Mouse (Mus musculus): ENCODE measurements around the gene Fsd2.

Fsd2 gene

DNA sequence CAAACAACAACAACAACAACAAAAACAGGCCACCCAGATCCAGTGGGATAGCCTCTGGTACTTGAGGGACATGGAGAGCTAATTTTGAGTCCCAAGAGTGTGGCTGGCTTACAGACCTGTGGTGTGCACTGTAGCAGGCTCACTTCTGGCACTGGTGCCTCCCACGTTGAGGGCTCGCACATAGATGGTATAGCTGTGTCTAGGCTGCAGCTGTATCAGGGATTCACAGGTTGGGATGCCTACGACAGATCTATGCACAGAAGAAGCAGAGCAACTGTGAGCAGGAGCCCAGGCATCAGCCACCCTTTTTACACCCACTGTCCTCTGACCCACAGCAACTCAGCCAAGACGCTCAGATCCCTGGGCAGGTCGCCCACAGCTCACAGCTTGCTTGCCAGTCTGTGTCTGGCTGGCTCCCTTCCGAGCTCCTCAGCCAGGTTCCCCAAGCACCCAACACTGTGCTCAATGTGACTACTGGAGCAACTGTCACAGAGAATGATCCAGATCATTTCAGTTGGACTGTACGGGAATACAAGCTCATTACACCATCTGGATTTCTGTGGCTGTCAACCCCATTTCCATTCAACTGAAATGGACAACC lies 24.7 kb downstream of the Fsd2 start:
- no peak for DNase-seq (ENCODE audit: low read depth, low spot score)

DNA sequence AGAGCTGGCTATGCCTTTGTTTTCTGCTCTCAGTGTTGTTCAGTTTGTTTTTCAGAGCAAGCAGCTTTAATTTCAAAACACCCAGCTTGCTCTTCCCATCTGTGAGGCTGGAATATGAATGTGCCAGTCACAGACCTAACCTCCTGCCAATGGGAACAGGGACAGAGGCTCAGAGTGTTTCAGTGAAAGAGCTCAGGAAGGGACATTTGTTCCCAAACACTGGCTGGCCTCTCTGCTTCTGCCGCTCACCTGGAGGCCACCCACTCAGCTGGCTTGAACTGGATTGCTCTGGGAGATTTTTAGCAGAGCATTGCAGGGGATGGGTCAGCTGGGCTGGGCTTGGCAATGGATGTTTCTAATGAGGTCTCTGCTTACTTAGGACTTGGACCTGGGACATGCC lies 25.7 kb downstream of the Fsd2 start:
- DNase-seq (ENCODE audit: low read depth, low spot score), result no peak

DNA sequence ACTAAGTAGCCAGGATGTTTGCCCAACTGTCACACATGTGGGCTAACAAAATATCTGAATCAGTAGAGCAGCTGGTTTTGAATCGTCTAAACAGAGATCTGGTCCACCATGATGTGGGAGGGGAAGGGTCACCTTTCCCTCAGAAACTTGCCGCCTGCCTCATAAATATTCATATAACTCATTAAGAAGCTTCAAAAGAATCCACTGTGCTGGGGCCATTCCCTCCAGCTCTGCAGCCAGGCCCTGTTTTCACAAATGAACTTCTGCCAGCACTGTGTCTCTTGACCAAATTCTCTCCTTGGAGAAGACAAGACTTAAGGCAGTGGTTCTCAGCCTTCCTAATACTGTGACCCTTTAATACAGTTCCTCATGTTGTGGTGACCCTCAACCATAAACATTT lies 27.2 kb downstream of the Fsd2 start:
- DNase-seq (ENCODE audit: low read depth, low spot score), result no peak

DNA sequence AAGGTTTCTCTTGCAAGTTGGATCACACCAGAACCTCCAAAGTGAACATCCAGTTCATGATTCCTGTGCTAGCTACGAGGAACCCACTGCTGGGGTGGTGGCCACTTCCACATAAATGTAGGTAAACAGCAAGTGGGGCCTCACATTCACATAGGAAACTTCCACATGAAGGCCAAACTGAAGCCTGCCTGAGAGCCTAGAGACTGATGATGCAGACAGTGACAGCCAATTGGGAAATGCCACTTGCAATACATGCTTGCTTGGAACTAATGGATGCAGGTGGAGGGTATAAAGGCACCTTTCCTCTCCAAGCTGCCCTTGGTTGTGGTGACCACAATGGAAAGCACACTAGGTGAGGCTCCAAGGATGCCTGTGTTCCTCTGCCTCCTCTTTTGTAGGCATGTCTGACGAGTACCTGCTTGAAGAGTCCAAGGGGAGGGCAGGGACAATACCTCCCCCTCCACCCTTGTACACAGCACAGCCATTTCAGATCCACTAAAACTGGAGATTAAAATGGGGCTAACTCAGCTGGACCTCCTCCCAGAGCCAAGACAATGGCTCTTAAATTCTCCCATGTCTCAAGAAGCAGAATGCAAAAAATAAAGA lies 28.6 kb downstream of the Fsd2 start:
- DNase-seq (ENCODE audit: low read depth, low spot score), result no peak

DNA sequence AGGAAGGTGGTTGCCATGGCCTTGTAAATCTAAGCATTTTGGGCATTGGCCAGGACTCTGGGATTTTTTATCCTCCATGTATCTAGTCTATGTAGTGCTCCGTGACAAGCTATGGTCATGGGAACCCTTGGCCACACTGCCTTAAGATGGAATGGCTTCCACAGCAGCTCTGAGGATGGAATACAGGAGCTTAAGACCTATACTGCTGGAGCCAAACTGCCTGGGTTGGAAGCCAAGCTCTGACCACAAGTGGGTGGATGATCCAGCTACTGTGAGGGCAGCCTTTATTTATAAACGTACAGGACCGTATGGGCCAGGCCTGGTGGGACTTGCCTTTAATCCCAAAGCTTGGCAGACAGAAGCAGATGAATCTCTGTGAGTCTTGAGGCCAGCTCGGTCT lies 30.3 kb downstream of the Fsd2 start:
- no peak for DNase-seq (ENCODE audit: low read depth, low spot score)

DNA sequence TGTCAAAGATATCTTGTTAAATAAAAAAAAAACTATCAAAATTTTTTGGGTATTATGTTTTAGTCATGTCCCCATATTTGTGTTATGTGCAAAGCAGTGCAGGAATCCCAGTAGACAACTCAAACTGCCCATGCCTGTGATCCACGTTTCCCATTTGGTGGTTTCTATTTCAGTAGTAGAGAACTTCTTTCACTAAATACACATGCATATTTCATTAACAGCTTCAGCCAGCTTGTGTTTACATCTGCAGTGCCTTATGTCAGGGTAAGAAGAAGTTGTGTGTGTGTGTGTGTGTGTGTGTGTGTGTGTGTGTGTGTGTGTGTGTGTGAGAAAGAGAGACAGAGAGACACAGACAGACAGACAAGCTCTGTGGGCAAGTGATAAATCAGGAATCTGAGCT lies 35.3 kb downstream of the Fsd2 start:
- no peak for DNase-seq (ENCODE audit: low read depth, low spot score)

DNA sequence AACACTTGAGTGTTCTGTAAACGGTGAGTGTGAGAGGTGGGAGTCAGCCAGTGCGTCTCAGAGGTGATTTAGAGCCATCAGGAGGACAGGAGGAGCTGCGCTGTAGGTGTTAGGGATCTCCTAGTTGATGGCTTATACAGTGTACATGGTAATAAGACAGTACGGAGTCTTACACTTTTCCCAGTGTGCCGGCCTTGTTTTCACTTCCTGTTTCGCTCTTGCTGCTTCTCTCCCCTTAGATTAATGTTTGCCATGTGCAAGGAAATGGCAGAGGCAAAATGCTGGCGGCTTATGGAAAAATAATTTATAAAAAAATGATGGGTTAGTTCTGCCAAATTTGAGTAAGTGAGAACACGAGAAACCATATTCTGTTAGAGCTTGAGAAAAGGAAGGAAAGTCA lies 37.8 kb downstream of the Fsd2 start:
- no peak for DNase-seq (ENCODE audit: low read depth, low spot score)

DNA sequence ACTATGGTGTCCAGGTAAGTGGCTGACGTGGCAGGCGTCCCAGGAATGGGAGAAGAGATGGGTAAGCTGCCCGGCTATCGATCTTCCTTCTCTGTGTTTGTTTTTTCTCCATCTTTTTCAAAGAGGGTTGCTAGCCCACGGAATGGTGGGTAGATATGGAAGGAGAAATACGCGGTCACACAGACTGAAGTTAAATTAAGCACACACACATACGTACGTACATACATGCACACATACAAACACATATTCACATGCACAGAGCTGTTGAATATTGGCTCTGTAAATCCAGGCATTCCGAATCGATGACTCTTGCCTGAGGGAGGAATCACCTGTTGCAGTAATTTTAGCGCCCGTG lies 43.1 kb downstream of the Fsd2 start:
- DNase-seq (ENCODE audit: low read depth, low spot score), result no peak

DNA sequence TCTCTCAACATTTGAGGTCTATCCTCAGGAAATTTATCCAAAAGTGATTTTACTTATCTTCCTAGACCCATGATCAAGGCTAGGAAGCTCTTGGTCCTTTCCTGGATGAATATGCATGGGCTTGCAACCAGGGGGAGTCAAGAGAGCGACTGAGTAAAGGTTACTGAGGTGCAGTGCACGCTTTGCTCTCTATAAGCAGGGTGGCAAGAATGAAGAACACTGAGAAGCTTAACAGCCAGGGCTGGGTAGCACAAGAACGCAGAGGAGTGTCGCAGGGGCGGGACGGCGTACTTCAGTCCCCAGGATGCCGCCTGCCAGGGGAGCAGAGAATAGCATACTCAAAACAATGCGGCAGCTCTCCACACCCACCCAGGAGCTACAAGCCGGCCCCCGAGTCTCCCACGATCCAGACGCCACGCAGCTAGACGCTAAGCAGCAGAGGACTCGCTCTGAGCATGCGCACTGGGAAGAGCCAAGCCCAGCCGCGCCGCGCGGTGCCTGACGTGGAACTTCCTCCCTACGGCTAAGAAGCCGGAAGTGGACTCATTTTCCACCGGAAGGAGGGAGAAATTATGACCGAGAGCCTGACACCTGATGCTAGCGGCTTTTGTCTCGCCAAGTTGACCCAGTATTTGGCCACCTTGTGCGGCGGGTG lies 43.6 kb downstream of the Fsd2 start:
- DNase-seq (ENCODE audit: low read depth, low spot score), result peak; percentile 79

DNA sequence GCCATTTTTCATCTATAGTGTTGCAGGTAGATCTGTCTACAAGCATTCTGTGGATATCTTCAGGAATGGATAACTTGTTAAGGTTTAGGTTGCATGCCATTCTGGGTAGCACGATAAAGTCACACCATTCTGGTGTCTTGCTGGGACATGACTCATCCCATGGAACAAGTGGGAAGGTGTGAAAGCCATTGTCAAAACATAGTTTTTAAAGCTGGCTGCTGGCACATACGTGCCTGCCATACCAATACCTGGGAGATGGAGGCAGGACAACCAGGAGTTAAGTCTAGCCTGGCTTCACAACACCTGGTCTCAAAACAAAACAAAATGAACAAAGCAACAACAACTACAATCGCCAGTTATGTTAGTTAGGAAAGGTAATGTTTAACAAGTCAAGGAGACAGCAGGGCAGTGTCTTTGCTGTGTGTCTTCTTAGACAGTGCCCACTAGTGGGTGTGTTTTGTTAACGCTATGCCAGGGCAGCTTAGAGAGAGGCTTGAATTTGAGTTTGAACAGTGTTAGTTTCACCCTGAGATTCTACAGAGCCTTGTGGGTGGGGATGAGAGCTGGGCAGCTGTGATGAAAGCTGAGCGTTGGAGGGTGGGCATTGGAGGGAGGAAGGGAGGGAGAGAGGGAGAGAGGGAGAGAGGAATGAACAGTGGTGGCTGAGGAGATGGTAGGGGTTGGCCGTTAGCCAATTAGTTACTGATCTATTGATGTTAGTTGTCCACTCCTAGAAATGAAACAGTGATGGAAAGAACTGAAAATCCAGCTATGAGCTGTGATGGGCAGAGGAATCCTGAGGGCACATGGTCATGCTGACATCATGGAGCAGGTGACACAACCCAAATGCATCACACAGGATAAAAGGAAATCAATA lies 50.4 kb downstream of the Fsd2 start:
- DNase-seq (ENCODE audit: low read depth, low spot score), result no peak

DNA sequence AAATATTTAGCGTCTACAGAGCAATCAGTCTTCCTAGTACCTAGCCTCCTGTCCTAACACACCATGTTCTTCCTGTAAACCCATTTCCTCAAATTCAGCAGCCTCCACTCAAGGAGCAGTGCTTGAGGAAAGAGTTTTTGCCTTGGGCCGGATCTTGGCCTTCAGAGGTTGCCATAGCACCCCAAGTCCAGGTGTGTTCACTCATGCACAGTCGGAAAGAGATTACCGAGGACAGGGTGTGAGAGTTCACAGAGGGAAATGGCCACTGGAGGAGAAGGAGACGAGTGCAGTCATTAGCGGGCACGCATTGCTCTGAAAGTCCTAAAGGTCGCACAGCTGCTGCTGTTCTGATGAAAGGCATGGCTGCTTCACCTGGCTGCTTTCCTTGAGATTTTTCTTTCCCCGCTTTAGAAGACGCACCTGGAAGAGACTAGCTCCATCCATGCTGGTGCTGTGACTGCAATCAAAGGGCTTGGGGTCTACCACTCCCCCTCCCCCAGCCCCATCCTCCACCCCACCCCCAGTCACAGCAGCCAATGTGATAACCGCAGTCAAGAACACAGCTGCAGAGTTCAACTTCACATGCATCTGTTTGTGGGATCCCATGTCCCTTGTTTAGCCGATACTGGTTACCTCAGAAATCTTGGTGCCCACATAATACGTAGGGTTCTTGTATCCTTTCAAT lies 51.7 kb downstream of the Fsd2 start:
- DNase-seq (ENCODE audit: low read depth, low spot score), result no peak

DNA sequence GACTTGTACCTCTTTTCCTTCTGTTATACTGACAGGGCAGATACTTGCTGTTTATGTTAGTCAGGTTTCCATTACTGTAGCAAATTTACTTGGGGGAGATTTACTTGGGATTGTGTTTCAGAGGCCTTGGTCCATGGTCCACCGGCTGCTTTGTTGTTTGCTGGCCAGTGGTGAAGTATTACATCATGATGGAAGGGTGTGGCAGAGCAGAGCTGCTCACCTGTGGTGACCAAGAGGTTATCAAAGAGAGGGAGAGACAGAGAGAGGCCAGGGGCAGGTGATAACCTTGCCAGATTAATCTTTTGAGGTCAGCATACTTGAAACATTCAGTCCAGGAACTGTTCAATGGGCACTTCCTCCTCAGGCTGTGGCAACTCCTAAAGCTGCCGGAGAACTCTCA lies 65.7 kb downstream of the Fsd2 start:
- no peak for DNase-seq (ENCODE audit: low read depth, low spot score)

DNA sequence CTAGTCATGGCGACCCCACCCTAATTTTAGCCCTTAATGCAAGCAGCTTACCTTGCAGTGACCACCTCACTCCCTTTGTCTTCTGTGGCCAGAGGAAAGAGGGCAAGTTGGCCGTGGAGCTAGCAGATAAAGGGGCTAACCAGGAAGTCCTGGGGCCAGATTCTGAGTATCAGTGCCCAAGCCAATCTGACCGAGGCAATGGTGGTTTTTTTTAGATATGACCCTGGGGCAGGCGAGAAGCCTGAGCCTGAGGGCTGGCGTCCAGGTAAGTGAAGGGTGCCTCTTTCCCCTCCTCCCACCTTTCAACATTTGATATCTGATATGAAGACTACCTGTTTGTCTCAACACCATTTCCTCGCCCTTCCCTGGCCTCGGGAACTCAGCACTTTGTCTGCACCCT lies 68.6 kb downstream of the Fsd2 start, which contains the start of gene BC048679:
Gene BC048679 (minus strand): TSS at position 101 of the 400 bp plus-strand sequence.
- no peak for DNase-seq (ENCODE audit: low read depth, low spot score)

DNA sequence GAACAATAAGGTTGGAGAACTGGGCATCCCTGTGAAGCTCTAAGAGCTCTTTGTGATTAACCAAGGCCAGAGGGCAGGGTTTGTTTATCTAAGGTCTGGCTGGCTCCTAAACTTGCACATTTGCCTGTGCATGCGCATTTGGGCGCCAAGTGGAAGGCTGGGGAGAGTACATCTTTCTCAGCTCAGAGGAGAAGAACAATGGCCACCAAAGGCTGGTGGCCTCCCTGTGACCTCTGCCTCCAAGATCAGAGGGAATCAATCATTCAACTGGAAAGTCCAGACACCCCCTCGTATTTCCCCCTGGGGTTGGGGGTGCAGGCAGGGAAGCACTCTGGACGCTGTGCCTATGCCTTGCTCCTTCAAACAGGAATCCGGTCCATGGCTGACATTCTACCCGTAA lies 69.6 kb downstream of the Fsd2 start:
- no peak for DNase-seq (ENCODE audit: low read depth, low spot score)

DNA sequence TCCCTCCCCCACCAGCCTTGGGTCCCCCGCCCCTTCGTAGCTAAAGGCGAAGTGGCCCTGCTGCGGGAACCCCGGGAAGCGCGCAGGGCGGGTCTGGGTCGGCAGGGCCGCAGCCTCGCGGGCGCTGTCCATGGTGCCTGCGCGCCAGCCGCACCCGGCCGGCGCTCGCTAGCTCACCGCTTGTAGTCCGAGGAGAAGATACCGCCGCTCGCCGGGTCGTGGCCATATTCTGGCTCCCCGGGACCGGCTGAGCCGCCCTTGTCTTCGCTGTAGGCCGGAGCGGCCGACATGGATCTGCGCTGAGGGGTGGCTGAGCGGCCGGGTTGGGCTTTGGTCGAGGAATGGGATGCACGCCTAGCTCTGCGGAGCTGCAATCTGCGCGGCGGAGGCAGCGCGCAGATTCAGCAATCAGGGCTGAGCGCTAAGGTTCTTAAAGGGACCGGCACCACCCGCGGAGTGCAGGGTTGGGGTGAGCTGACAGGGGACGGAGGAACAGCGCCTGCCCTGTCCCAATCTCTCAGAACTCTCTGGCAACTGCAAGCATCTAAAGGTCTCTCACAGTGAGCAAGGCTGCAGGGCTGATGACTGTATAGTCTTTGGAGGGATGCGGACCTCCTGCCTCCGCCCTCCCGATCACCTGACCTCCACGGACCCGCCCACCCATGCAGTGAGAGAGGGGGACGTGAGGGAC lies 73.3 kb downstream of the Fsd2 start, which contains the start of gene Ap3b2:
Gene Ap3b2 (minus strand): TSS at position 595 of the 691 bp plus-strand sequence.
- DNase-seq (ENCODE audit: low read depth, low spot score), result no peak

DNA sequence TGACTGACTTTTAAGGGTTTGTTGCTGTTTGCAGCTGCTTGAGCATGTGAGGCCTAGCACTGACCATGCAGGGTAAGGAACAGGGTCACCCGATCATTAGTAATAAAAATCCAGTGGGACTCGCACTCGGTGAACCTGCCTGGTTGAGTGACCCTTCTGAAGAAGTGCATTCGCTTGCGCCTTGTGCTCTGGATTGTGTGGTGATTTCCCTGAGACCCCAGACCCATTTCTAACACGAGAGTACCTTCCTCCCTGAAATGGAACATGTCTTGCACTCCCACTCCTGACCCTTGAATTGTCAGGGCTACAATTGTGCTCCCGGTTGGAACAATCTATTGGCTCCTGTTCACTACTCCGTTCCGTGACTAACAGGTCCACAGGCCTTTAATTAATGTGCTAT lies 74.1 kb downstream of the Fsd2 start:
- DNase-seq (ENCODE audit: low read depth, low spot score), result no peak

DNA sequence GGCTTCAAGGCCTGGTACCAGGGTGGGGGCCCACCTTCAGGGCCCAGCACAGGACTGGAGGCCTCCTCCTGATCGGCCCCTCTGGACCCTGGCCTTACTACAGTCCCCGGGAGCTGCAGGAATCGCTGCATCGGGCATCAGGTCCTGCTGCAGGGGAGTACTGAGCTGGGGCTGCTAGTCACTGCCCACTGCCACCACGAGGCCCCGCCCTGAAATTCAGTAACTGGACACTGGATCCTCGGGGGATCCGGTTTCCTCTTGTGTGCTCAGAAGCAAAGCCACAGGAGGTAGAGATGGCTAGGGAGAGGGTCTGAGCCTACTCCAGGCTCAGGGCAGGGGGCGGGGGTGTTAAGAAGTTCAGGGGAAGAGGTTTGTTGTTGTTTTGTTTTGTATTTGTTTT lies 77.1 kb downstream of the Fsd2 start:
- no peak for DNase-seq (ENCODE audit: low read depth, low spot score)
